Mouse (Mus musculus) thymus, adult 2 months (tissue): ENCODE measurements around the gene Cdc25b.

Experiments
- CTCF ChIP-seq: fragments of 200-500 bp; IDR thresholded peaks from 2 replicates; pipeline ENCODE4 v1.5.1; 2012; ENCODE audit warnings: mild to moderate bottlenecking, control low read depth, low read length, moderate library complexity, borderline replicate concordance; ENCODE audit not compliant: control insufficient read depth, poor library complexity, insufficient read depth; ENCODE audit errors: extremely low read depth
- POLR2A ChIP-seq: fragments of 200-500 bp; IDR thresholded peaks from 2 replicates; pipeline ENCODE4 v1.6.1; 2012; ENCODE audit warnings: mild to moderate bottlenecking, low read length, control low read depth, moderate library complexity; ENCODE audit not compliant: control insufficient read depth, poor library complexity, insufficient read depth; ENCODE audit errors: extremely low read depth

- TF ChIP-seq CTCF: no peak
- TF ChIP-seq POLR2A: no peak
Observed at GRCm38 (mm10) chr2:131168914-131169313, 17.8 kb upstream of the Cdc25b start.
